Mouse (Mus musculus) urinary bladder, postnatal 10 days (tissue): Measurements from ENCODE around the gene Klrb1.

Experiments used
- DNase-seq: peaks from one replicate; pipeline ENCODE4 v3.0.0; 2022; ENCODE audit warnings: low spot score

Klrb1 gene

GRCm38 (mm10) chr6:128733908-128734679 is 11.2 kb upstream of the Klrb1 start:
- no peak for DNase-seq

- no peak for DNase-seq
Measured at GRCm38 (mm10) chr6:128732032-128732431, 9.2 kb upstream of the Klrb1 start.

- DNase-seq = no peak
Measured at GRCm38 (mm10) chr6:128701691-128702090, 21.2 kb downstream of the Klrb1 start.

- DNase-seq = no peak
Measured at GRCm38 (mm10) chr6:128679574-128679973, 43.3 kb downstream of the Klrb1 start.

- no peak for DNase-seq
Measured at GRCm38 (mm10) chr6:128669936-128670335, 52.9 kb downstream of the Klrb1 start.

GRCm38 (mm10) chr6:128662206-128662605 is 60.7 kb downstream of the Klrb1 start, which contains the start of gene Clec2h:
Gene Clec2h, plus strand, starts transcription at chr6:128662385.
- no peak for DNase-seq

- DNase-seq = no peak
Measured at GRCm38 (mm10) chr6:128661249-128661648, 61.6 kb downstream of the Klrb1 start.
